Mouse (Mus musculus): ENCODE data around the gene Catsperd. TPM values are rescaled to one million over a fixed set of nuclear protein-coding genes. Genes with fewer than 3 reads are reported as not detected.

Gene Catsperd
- under 1 TPM; 0.02 to 0.30 TPM for polyA plus RNA-seq (2012; fragmentation: generic; extraction: Trizol)

DNA sequence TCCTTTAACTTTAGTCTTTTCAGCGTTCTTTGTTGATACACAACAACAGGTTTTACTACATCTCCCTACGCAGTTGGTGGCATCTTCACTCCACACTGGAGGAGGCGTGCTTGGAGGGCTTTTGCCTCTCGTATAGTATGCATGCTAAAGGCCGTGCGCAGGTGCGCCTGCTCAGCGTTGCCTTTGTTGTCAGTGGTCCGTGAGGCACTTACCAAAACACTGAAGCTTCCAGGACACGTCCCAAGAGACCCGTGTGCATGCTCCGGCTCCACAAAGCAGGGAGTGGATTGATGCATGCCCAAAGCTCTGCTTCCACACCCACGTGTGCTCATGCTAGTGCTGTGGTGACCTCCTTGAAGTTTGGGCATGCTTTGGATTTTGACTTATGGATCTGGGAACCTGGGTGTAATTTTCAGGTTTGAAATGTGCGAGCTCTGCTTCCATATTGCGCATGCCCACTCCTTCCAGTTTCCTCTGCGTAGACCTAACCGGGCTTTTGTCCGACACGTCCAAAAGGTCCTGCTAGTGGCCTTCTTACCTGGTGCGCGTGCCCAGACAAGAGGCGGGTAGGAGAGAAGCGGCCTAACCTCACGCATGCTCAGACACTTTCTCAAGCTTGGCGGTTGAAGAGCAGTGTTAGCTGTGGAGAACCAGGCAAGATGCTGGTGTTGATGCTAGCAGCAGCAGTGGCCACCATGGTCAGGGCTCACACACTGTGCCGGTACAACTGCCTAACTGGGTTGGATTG lies at the start of gene Catsperd:
TSS of gene Catsperd (plus strand) at position 614 of the 748 bp plus-strand sequence.

GRCm38 (mm10) chr17:56584257-56585130 lies 43.4 kb upstream of the Catsperd start, which contains the start of the genes Safb2 and Safb:
Gene Safb2, minus strand, starts transcription at chr17:56584585.
Gene Safb, plus strand, starts transcription at chr17:56584825.

GRCm38 (mm10) chr17:56609452-56610171 lies 18.3 kb upstream of the Catsperd start, which contains the start of gene 2410015M20Rik:
Gene 2410015M20Rik, minus strand, starts transcription at chr17:56609771.

DNA sequence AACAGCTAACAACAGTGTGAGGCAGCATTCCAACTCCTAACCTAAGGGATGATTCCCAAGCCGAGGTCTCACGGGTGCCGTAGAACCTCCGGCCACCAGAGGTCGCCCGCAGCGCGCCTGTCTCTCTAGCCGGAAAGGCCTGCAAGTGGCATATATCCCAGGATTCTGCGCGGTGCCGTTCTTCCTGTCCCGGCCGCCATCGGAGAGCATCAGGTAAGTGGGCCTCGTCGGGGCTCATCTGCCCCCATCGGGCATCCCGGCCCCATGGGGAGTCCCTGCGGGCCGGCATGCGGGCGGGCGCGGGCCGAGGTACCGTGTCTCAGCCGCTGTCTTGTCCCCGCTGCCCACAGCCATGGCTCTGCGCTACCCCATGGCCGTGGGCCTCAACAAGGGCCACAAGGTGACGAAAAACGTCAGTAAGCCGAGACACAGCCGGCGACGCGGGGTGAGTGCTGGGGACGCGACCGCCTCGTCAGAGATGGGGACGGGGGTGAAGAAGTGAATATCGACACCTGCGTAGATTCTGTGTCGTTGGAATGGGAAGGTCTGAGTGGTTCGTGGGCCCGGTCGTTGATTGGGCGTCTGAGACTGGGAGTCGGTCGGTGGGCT lies 14.6 kb upstream of the Catsperd start, which contains the start of gene Rpl36:
TSS of gene Rpl36 (plus strand) at position 181 of the 609 bp plus-strand sequence.

GRCm38 (mm10) chr17:56626754-56627470 lies 1.0 kb upstream of the Catsperd start, which contains the start of gene Lonp1:
Gene Lonp1, minus strand, starts transcription at chr17:56626887.

GRCm38 (mm10) chr17:56672941-56673646 lies 45.2 kb downstream of the Catsperd start, which contains the start of gene Ranbp3:
Gene Ranbp3, plus strand, starts transcription at chr17:56673294.

Other genes starting within 250 kb of the Catsperd start
- 100 to 1,000 TPM in 1 of 2 experiments, 10 to 100 TPM in 1; 15.1 to 186 TPM for gene Ptprs, start 151.7 kb upstream of the Catsperd start, polyA plus RNA-seq (2012; fragmentation: generic; extraction: Trizol)
- not detected for gene Znrf4, start 115.7 kb upstream of the Catsperd start, polyA plus RNA-seq (2012; fragmentation: generic; extraction: Trizol)
- gene Gm20219, start 73.8 kb upstream of the Catsperd start, polyA plus RNA-seq (2012; fragmentation: generic; extraction: Trizol): 1 to 10 TPM in 1 of 2 experiments, under 1 TPM in 1; 0.05 to 1.4 TPM
- gene Safb2, start 43.6 kb upstream of the Catsperd start, polyA plus RNA-seq (2012; fragmentation: generic; extraction: Trizol): 10 to 100 TPM; 19.9 to 50.5 TPM
- 100 to 1,000 TPM in 1 of 2 experiments, 10 to 100 TPM in 1; 24.2 to 103 TPM for gene Safb, start 43.3 kb upstream of the Catsperd start, polyA plus RNA-seq (2012; fragmentation: generic; extraction: Trizol)
- 100 to 1,000 TPM; 433 to 445 TPM for gene 2410015M20Rik, start 18.4 kb upstream of the Catsperd start, polyA plus RNA-seq (2012; fragmentation: generic; extraction: Trizol)
- over 10,000 TPM in 1 of 2 experiments, 1,000 to 10,000 TPM in 1; 5,896 to 10,257 TPM for gene Rpl36, start 14.7 kb upstream of the Catsperd start, polyA plus RNA-seq (2012; fragmentation: generic; extraction: Trizol)
- 10 to 100 TPM; 52.4 to 73.9 TPM for gene Lonp1, start 1.3 kb upstream of the Catsperd start, polyA plus RNA-seq (2012; fragmentation: generic; extraction: Trizol)
- 10 to 100 TPM; 71.2 to 89.9 TPM for gene Ranbp3, start 45.2 kb downstream of the Catsperd start, polyA plus RNA-seq (2012; fragmentation: generic; extraction: Trizol)
- 100 to 1,000 TPM; 608 to 937 TPM for gene Ndufa11, start 89.6 kb downstream of the Catsperd start, polyA plus RNA-seq (2012; fragmentation: generic; extraction: Trizol)
- 10 to 100 TPM; 16.3 to 42.8 TPM for gene Vmac, start 89.9 kb downstream of the Catsperd start, polyA plus RNA-seq (2012; fragmentation: generic; extraction: Trizol)
- gene Nrtn, start 129.4 kb downstream of the Catsperd start, polyA plus RNA-seq (2012; fragmentation: generic; extraction: Trizol): 1 to 10 TPM; 3.2 to 3.9 TPM
- 10 to 100 TPM; 32.1 to 51.8 TPM for gene Dus3l, start 136.6 kb downstream of the Catsperd start, polyA plus RNA-seq (2012; fragmentation: generic; extraction: Trizol)
- gene Prr22, start 142.1 kb downstream of the Catsperd start, polyA plus RNA-seq (2012; fragmentation: generic; extraction: Trizol): 1 to 10 TPM in 1 of 2 experiments, under 1 TPM in 1; 0.21 to 1.4 TPM
- gene Rfx2, start 202.9 kb downstream of the Catsperd start, polyA plus RNA-seq (2012; fragmentation: generic; extraction: Trizol): 1 to 10 TPM; 2.5 to 5.7 TPM
- gene Acsbg2, start 246.3 kb downstream of the Catsperd start, polyA plus RNA-seq (2012; fragmentation: generic; extraction: Trizol): under 1 TPM; 0.01 to 0.13 TPM
- under 1 TPM in 1 of 2 experiments, not detected in 1; 0.05 TPM for gene 1700061G19Rik, start 247.3 kb downstream of the Catsperd start, polyA plus RNA-seq (2012; fragmentation: generic; extraction: Trizol)

All from C3H10T1/2 (cell line).